Mouse (Mus musculus): Measurements from ENCODE around the gene Arntl.

DNA sequence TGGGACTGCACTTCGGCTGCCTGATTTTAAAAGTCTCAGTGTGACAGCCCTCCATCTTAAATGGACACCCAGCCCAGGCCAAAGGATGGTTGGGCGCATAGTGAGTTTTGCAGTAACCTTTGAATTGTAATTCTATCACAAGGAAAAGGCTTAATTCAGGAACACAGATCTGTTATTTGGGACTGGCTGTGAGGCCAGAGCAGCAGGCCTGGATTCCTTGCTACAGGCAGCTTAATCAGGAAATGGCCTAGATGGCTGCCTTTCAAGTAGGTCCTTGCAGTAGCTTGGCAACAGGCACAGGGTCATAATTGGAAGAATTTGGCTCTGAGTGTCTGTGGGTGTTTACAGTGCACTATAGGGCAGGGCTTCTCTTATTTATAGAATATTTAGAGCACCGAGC is 43.7 kb downstream of the Arntl start:
- no peak for TF ChIP-seq CTCF (conservative IDR thresholded peaks at IDR 0.05; ENCODE audit: insufficient read depth, insufficient read length, low read depth, low read length)
- TF ChIP-seq POLR2A (IDR thresholded peaks at IDR 0.05; ENCODE audit: low read depth, low read length): no peak
